Mouse (Mus musculus): ENCODE measurements around the gene Ash1l.

- no peak for TF ChIP-seq CTCF (IDR thresholded peaks at IDR 0.05; ENCODE audit: insufficient read depth, low read length)
- no peak for TF ChIP-seq POLR2A (IDR thresholded peaks at IDR 0.05; ENCODE audit: borderline replicate concordance, extremely low read depth, low read depth, low read length)
Measured at GRCm38 (mm10) chr3:88992793-88993192, 42.4 kb downstream of the Ash1l start.
